Mouse (Mus musculus) stomach, embryonic 14.5 days (tissue): ENCODE data around the gene Stt3a. TPM values are rescaled to one million over a fixed set of nuclear protein-coding genes. Genes with fewer than 3 reads are reported as not detected.

ENCODE experiments used
- ATAC-seq: fragments of 200-750 bp; cut with Nextera tagmentation; 2 replicates; pipeline ENCODE4 v1.8.0; 2017; ENCODE audit warnings: low read depth, moderate TSS enrichment; ENCODE audit not compliant: insufficient number of reproducible peaks, insufficient read depth, low FRiP score
- H3K27ac ChIP-seq: fragments of 300-500 bp; sonication (generic); 2 replicates; pipeline ENCODE4 v1.5.1; 2014; ENCODE audit warnings: mild to moderate bottlenecking, low read length, moderate library complexity, mixed read lengths
- H3K27me3 ChIP-seq: fragments of 300-500 bp; sonication (generic); 2 replicates; pipeline ENCODE4 v1.6.1; 2014; ENCODE audit warnings: low read length, control low read depth, mixed read lengths; ENCODE audit not compliant: control insufficient read depth, insufficient read depth
- H3K36me3 ChIP-seq: fragments of 300-500 bp; sonication (generic); 2 replicates; pipeline ENCODE4 v1.6.1; 2014; ENCODE audit warnings: mild to moderate bottlenecking, control low read depth, low read length, moderate library complexity, mixed read lengths; ENCODE audit not compliant: control insufficient read depth, insufficient read depth
- H3K4me1 ChIP-seq: fragments of 300-500 bp; sonication (generic); 2 replicates; pipeline ENCODE4 v1.6.1; 2014; ENCODE audit warnings: low read length, control low read depth, mixed read lengths; ENCODE audit not compliant: control insufficient read depth, insufficient read depth
- H3K4me2 ChIP-seq: fragments of 300-500 bp; sonication (generic); replicated peaks from 2 replicates; pipeline ENCODE4 v1.6.1; 2014; ENCODE audit warnings: low read depth, low read length, control low read depth
- H3K4me3 ChIP-seq: fragments of 300-500 bp; sonication (generic); 2 replicates; pipeline ENCODE4 v1.5.1; 2014; ENCODE audit warnings: low read depth, low read length, control low read depth
- H3K9ac ChIP-seq: fragments of 300-500 bp; sonication (generic); replicated peaks from 2 replicates; pipeline ENCODE4 v1.6.1; 2014; ENCODE audit warnings: low read depth, mild to moderate bottlenecking, control low read depth, low read length, moderate library complexity, mixed read lengths
- H3K9me3 ChIP-seq: fragments of 300-500 bp; sonication (generic); 2 replicates; pipeline ENCODE4 v1.6.1; 2016; ENCODE audit warnings: low read depth, low read length, control low read depth; ENCODE audit not compliant: control insufficient read depth
- WGBS: fragments of 180-500 bp; shearing (Covaris S2); extraction: QIAGEN DNeasy Blood & Tissue Kit; methylation state at CpG from one replicate; pipeline ENCODE4 v1.1.7; 2014; 5-methylcytosine and 5-hydroxymethylcytosine counted together
- polyA plus RNA-seq: library from polyadenylated mRNA; unstranded; fragments of >200 nt; fragmentation: Nextera tagmentation; extraction: Ambion mirVana; gene quantifications from 2 replicates; pipeline ENCODE4 v1.2.1, GENCODE M21; 2014

Stt3a gene
- polyA plus RNA-seq, 1 experiment from 2014 or later, result 240 TPM

DNA sequence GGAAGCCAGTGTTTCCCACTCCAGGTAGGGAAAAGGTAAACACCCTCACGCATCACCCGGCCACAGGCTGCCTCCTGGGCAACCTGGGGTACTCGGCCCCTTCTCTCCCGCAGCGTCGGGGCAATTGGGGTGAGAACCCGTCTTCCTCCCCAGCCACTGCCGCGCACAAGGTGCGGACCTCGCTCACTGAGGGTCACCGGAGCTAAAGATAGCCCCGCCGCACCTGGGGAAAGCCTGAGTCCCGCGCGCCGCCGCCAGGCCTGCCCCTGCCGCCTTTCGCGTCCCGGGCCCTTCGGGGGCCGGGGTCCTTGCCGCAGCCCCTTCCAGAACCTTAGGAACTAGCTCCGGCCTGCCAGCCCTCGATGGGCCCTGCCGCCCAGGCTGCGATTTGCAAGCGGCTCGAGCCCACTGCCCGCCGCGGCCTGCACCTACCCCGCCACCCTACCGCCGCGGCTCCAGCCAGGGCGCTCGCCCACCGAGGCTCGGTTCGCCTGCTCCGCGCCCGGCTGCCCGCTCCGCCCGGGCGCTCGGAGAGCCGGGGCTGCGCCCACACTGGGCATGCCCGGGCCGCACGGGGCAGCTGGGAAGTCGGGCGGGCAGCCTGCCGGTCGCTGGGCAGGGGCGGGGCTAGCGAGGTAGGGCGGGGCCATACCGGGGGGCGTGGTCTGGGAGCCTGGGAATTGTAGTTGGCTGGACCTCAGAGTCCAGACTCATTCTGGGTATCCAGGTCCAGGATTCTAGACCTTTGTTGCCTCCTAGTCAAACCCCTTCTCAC lies 29.5 kb upstream of the Stt3a start, which contains the start of gene Ei24:
Gene Ei24 (minus strand): TSS at position 613 of the 775 bp plus-strand sequence.
- H3K36me3 ChIP-seq, result peaks cover 7% of the 10 kb centered on the region; the same call in 1 of the 2 replicates
- no peaks in the 10 kb centered on the region for H3K27me3 ChIP-seq
- H3K27ac ChIP-seq, result peak within 1 kb of the TSS; percentile 61
- peak within 1 kb of the TSS; percentile 98 for H3K4me3 ChIP-seq
- no peaks in the 10 kb centered on the region for H3K9me3 ChIP-seq
- peaks cover 12% of the 10 kb centered on the region for H3K4me1 ChIP-seq
- peak within 1 kb of the TSS; percentile 85 for H3K4me2 ChIP-seq
- H3K9ac ChIP-seq, result peak within 1 kb of the TSS; percentile 97
- ATAC-seq, result peak; percentile 99
- WGBS, result under 1% methylated on average over 66 of the region's 66 CpGs

DNA sequence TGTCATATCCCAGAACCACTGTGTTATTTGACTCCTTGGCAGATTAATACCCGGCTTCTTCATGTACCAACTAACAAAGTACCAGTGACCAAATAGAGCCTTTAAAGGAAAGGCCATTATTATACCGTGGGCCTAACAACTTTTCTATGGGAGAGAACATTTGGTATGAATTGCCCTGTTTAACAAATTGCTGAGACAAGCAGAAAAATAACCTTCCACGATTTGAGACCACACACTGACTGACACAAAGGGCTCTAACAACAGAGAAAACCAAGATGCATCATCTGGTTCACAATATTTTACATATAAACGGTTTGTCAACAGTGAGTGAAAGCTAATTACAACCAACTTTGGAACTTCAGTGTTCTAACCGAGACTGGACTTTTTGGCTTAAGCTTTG lies 28.7 kb upstream of the Stt3a start:
- ATAC-seq, result no peak
- WGBS, result 14% methylated on average over 5 of the region's 5 CpGs
- H3K4me2 ChIP-seq, result peak overlapping the region; percentile 85
- H3K36me3 ChIP-seq, result peaks cover 13% of the 10 kb centered on the region
- peak overlapping the region; percentile 97 for H3K9ac ChIP-seq
- peak overlapping the region; percentile 98 for H3K4me3 ChIP-seq
- H3K4me1 ChIP-seq, result peaks cover 12% of the 10 kb centered on the region
- H3K27ac ChIP-seq, result no peak overlapping the region
- no peaks in the 10 kb centered on the region for H3K9me3 ChIP-seq
- H3K27me3 ChIP-seq, result no peaks in the 10 kb centered on the region

DNA sequence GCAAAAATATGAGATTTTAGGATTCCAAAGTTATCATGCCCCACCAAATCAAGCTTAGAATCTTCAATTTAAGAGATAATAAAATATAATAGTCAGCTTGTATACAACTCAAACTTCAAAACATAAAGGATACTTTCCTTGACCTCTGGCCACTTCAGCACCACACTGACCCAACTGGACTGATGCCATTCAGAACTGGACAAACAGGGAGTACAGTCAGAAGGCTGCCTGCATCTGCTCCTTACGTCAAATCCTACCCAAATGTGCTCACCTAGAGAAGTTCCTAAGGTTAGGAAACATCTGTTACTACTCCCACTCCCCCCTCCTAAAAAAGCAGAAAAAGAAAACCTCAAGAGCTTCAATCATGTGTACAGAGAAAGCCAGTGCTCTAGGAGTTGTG lies 28.1 kb upstream of the Stt3a start:
- Histone ChIP-seq H3K9me3 (no peaks in the 10 kb centered on the region), H3K36me3 (peaks cover 19% of the 10 kb centered on the region), H3K27ac (no peak overlapping the region), H3K27me3 (no peaks in the 10 kb centered on the region), H3K4me2 (peak overlapping the region; percentile 85; the same call in 1 of the 2 replicates), H3K9ac (no peak overlapping the region), H3K4me1 (peaks cover 12% of the 10 kb centered on the region), H3K4me3 (no peak overlapping the region; the same call in 1 of the 2 replicates)
- no peak for ATAC-seq
- WGBS, result 83% methylated on average over 1 of the region's 1 CpGs

DNA sequence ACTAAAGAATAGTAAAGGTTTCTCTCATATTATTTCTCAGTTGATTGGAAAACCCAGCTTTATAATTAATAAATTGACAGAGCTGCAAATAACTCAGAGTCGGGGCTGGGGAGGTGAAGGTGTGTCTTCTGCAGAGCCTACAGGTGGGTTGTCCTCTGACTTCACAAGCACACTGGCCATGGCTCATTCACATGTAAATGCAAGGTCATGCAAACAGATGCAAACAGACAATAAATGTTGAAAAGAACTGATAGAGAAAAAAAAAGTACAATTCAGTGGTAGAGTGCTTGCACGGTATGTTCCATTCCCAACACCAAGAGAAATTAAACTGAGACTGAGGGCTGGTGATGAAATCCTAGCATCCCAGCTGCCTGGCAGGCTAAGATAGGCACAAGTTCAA lies 27.0 kb upstream of the Stt3a start:
- 86% methylated on average over 2 of the region's 2 CpGs for WGBS
- Histone ChIP-seq H3K4me2 (no peak overlapping the region), H3K9me3 (no peaks in the 10 kb centered on the region), H3K4me1 (peaks cover 12% of the 10 kb centered on the region), H3K4me3 (no peak overlapping the region), H3K27ac (no peak overlapping the region), H3K27me3 (no peaks in the 10 kb centered on the region), H3K36me3 (peaks cover 25% of the 10 kb centered on the region), H3K9ac (no peak overlapping the region)
- no peak for ATAC-seq

DNA sequence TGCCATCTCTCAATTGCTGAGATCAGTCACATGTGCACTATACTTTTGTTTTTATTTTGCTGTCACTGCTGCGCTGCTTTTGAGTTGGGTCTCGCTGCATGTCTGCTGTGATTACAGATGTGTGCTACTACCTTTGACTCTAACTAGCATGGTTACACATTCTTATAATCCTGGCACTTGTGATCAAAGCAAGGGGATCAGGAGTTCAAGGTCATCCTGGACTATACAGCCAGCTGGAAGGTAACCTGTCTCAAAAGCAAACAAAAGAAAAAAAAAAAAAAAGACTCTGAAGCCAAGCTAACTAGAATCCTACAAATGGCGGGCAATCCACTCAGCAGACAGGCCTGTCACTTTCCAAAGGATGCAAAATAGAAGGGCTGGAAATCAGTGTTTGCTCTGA lies 24.7 kb upstream of the Stt3a start:
- Histone ChIP-seq H3K4me1 (peaks cover 12% of the 10 kb centered on the region), H3K9me3 (no peaks in the 10 kb centered on the region), H3K27me3 (no peaks in the 10 kb centered on the region), H3K9ac (no peak overlapping the region), H3K27ac (no peak overlapping the region), H3K36me3 (peaks cover 47% of the 10 kb centered on the region), H3K4me2 (no peak overlapping the region), H3K4me3 (no peak overlapping the region)
- 87% methylated on average over 3 of the region's 3 CpGs for WGBS
- ATAC-seq, result no peak

DNA sequence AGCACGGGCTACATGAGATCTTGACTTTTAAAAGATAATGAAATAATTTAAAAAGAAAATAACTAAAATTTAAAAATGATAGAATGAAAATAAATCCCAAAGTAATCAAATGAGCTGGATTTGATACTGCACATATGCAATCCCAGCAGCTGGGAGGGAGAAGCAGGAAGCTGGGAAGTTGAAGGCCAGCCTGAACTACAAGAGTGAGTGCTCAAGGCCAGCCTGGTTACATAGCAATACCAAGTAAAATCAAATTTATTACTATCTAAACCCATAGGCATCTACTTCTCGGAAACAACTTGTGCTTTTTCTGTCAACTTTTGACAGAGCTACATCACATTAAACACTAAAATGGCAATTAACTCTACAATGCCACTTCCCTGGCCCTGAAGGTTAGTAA lies 16.4 kb upstream of the Stt3a start:
- Histone ChIP-seq H3K4me1 (no peaks in the 10 kb centered on the region), H3K9ac (no peak overlapping the region), H3K4me3 (no peak overlapping the region), H3K4me2 (no peak overlapping the region), H3K27ac (no peak overlapping the region), H3K9me3 (no peaks in the 10 kb centered on the region), H3K27me3 (no peaks in the 10 kb centered on the region), H3K36me3 (peaks cover 70% of the 10 kb centered on the region)
- ATAC-seq, result no peak
- 84% methylated on average over 2 of the region's 2 CpGs for WGBS

DNA sequence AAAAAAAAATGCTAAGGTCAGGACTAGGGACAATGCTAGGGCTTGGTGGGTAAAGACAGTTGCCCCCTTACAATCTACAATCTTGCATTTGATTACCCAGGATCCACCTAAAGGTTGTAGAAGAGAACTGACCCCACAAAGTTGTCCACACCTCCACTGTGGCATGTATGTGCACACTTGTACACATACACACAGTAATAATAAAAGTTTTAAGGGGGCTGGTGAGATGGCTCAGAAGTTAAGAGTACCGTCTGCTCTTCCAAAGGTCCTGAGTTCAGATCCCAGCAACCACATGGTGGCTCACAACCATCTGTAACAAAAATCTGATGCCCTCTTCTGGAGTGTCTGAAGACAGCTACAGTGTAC lies 1.6 kb upstream of the Stt3a start:
- Histone ChIP-seq H3K4me3 (no peak overlapping the region), H3K36me3 (peaks cover 9% of the 10 kb centered on the region), H3K27me3 (no peaks in the 10 kb centered on the region), H3K9me3 (no peaks in the 10 kb centered on the region), H3K4me2 (peak overlapping the region; percentile 71; the same call in 1 of the 2 replicates), H3K9ac (no peak overlapping the region), H3K4me1 (0 out of 2 replicates have a peak, but pooled peaks cover 5% of the 10 kb centered on the region), H3K27ac (no peak overlapping the region)
- ATAC-seq, result no peak
- WGBS, result 89% methylated on average over 1 of the region's 1 CpGs

DNA sequence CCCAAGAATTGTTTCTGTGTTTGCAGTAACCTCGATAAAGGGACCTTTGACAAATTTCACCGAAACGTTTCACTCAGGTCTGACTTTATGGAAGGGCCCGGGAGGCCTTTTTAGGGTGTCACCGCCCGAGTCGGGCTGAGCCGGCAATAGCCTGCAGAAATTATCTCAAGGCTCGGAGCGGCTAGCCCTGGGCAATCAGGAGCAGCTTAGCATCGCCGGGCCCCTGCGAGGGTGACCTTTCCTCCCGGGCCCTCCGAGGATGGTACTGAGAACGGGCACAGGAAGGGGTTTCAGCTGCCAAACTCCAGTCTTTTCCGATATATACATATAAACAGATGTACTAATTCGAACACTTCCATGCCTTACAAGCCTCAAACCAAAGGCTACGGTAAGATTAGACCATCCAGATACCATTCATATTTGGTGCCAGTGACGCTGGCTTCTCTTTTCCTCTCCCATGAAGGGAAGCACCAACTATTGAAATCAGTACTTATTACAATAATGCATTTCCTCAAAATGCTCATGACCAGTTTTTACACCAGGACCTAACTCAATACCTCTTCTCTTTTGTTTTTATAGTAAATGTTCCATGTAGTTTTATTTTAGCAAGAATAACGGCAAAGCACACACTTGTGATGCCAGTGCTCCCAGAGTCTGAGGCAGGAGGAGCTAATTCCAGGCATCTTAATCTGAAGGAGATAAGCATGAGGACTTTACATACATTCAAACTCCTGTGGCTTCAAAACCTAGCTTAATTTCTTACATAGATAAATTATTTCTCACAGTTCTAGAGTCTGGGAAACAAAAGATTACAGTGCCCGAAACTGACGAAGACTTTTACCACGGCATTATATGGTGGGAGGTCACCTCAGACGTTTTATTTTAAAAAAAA lies 923 bp upstream of the Stt3a start:
- no peak for ATAC-seq
- H3K9ac ChIP-seq, result peak overlapping the region; percentile 66
- H3K9me3 ChIP-seq, result no peaks in the 10 kb centered on the region
- H3K4me2 ChIP-seq, result peak overlapping the region; percentile 71
- peak overlapping the region; percentile 94 for H3K4me3 ChIP-seq
- peaks cover 14% of the 10 kb centered on the region for H3K36me3 ChIP-seq
- 0 out of 2 replicates have a peak, but pooled peaks cover 5% of the 10 kb centered on the region for H3K4me1 ChIP-seq
- H3K27ac ChIP-seq, result peak overlapping the region; percentile 83
- 13% methylated on average over 25 of the region's 25 CpGs for WGBS
- H3K27me3 ChIP-seq, result no peaks in the 10 kb centered on the region
